Mouse (Mus musculus) hindbrain, embryonic 11.5 days (tissue): ENCODE measurements around the gene Tsku. TPM values are rescaled to one million over a fixed set of nuclear protein-coding genes. Genes with fewer than 3 reads are reported as not detected.

ENCODE experiments used
- ATAC-seq: fragments of 200-750 bp; cut with Nextera tagmentation; 2 replicates; pipeline ENCODE4 v1.8.0; 2017; ENCODE audit warnings: mild to moderate bottlenecking, moderate TSS enrichment, moderate library complexity; ENCODE audit not compliant: low FRiP score
- DNase-seq: peaks from one replicate; pipeline ENCODE4 v3.0.0-alpha.2; 2015; ENCODE audit warnings: low spot score
- H3K27ac ChIP-seq: fragments of 300-500 bp; sonication (generic); 2 replicates; pipeline ENCODE4 v1.5.1; 2014; ENCODE audit warnings: mild to moderate bottlenecking, low read depth, low read length
- H3K27me3 ChIP-seq: fragments of 300-500 bp; sonication (generic); 2 replicates; pipeline ENCODE4 v1.6.1; 2014; ENCODE audit warnings: mild to moderate bottlenecking, low read length, moderate library complexity, mixed read lengths; ENCODE audit not compliant: control insufficient read depth, insufficient read depth
- H3K36me3 ChIP-seq: fragments of 300-500 bp; sonication (generic); 2 replicates; pipeline ENCODE4 v1.6.1; 2014; ENCODE audit warnings: mild to moderate bottlenecking, low read length, moderate library complexity, mixed read lengths; ENCODE audit not compliant: control insufficient read depth, insufficient read depth
- H3K4me1 ChIP-seq: fragments of 300-500 bp; sonication (generic); replicated peaks from 2 replicates; pipeline ENCODE4 v1.6.1; 2014; ENCODE audit warnings: low read length, mixed read lengths; ENCODE audit not compliant: control insufficient read depth, insufficient read depth
- H3K4me2 ChIP-seq: fragments of 300-500 bp; sonication (generic); replicated peaks from 2 replicates; pipeline ENCODE4 v1.6.1; 2014; ENCODE audit warnings: mild to moderate bottlenecking, low read depth, low read length
- H3K4me3 ChIP-seq: fragments of 300-500 bp; sonication (generic); 2 replicates; pipeline ENCODE4 v1.5.1; 2014; ENCODE audit warnings: low read depth, low read length
- H3K9ac ChIP-seq: fragments of 300-500 bp; sonication (generic); 2 replicates; pipeline ENCODE4 v1.6.1; 2014; ENCODE audit warnings: low read depth, low read length
- H3K9me3 ChIP-seq: fragments of 300-500 bp; sonication (generic); 2 replicates; pipeline ENCODE4 v1.6.1; 2016; ENCODE audit warnings: low read length; ENCODE audit not compliant: control insufficient read depth
- WGBS: fragments of 180-500 bp; shearing (Covaris S2); extraction: QIAGEN DNeasy Blood & Tissue Kit; methylation state at CpG from one replicate; pipeline ENCODE4 v1.1.7; 2014; 5-methylcytosine and 5-hydroxymethylcytosine counted together
- polyA plus RNA-seq: library from polyadenylated mRNA; unstranded; fragments of >200 nt; fragmentation: Nextera tagmentation; extraction: Ambion mirVana; gene quantifications from 2 replicates; pipeline ENCODE4 v1.2.1, GENCODE M21; 2014

Gene Tsku
- polyA plus RNA-seq, 1 experiment from 2014 or later: 6.7 TPM

DNA sequence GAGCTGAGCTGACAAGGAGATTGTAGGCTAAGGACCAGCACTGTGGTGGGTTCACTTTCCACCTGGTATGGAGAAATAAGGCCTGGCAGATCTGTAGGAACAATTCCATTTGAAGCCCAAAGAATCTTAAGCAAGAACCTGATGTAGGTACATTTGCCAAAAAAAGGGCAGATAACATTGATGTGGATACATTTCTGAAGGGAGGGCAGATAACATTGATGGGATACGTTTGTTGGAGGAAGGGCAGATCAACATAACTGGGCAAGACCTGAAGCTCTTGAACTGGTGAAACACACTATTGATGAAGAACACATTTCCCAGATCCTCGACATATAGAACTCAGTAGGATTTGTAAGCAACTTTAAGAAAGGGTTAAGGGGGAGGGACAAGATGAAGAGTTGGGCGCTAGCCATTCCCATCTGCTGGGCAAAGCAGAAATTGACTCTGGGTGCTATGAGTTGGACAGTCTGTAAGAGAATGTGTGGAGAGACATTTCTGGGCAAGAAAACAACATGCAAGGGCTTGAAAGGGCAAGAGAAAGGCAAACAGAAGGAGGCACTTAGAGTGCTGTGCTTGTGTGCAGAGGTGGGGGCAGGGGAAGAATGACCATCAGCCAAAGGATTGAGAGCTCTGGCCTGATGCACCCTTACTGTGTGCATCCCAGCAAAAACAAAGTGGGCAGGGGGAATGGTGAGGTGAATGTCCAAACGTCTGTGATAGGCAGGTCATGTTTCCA lies 48.8 kb downstream of the Tsku start:
- Histone ChIP-seq H3K36me3 (no peaks in the 10 kb centered on the region), H3K27me3 (no peaks in the 10 kb centered on the region), H3K9me3 (no peaks in the 10 kb centered on the region), H3K4me2 (no peak overlapping the region), H3K4me3 (no peak overlapping the region), H3K4me1 (no peaks in the 10 kb centered on the region), H3K27ac (no peak overlapping the region), H3K9ac (no peak overlapping the region)
- no peak for DNase-seq
- 75% methylated on average over 4 of the region's 4 CpGs for WGBS
- no peak for ATAC-seq

GRCm38 (mm10) chr7:98310266-98310665 lies 50.9 kb downstream of the Tsku start:
- Histone ChIP-seq H3K4me1 (no peaks in the 10 kb centered on the region), H3K36me3 (no peaks in the 10 kb centered on the region), H3K4me2 (no peak overlapping the region), H3K4me3 (no peak overlapping the region), H3K9ac (no peak overlapping the region), H3K27ac (no peak overlapping the region), H3K27me3 (no peaks in the 10 kb centered on the region), H3K9me3 (no peaks in the 10 kb centered on the region)
- DNase-seq: no peak
- no peak for ATAC-seq
- WGBS: 63% methylated on average over 6 of the region's 6 CpGs

GRCm38 (mm10) chr7:98309219-98310030 lies 51.7 kb downstream of the Tsku start:
- 0 out of 2 replicates have a peak overlapping the region, but pooled peaks have one; percentile 30 for H3K27ac ChIP-seq
- peak overlapping the region; percentile 86 for H3K4me2 ChIP-seq
- DNase-seq (peak; percentile 98), ATAC-seq (peak; percentile 99)
- H3K4me3 ChIP-seq: peak overlapping the region; percentile 82
- H3K9ac ChIP-seq: peak overlapping the region; percentile 85
- WGBS: under 1% methylated on average over 53 of the region's 53 CpGs
- no peaks in the 10 kb centered on the region for H3K9me3 ChIP-seq
- no peaks in the 10 kb centered on the region for H3K4me1 ChIP-seq
- no peaks in the 10 kb centered on the region for H3K36me3 ChIP-seq
- H3K27me3 ChIP-seq: no peaks in the 10 kb centered on the region

DNA sequence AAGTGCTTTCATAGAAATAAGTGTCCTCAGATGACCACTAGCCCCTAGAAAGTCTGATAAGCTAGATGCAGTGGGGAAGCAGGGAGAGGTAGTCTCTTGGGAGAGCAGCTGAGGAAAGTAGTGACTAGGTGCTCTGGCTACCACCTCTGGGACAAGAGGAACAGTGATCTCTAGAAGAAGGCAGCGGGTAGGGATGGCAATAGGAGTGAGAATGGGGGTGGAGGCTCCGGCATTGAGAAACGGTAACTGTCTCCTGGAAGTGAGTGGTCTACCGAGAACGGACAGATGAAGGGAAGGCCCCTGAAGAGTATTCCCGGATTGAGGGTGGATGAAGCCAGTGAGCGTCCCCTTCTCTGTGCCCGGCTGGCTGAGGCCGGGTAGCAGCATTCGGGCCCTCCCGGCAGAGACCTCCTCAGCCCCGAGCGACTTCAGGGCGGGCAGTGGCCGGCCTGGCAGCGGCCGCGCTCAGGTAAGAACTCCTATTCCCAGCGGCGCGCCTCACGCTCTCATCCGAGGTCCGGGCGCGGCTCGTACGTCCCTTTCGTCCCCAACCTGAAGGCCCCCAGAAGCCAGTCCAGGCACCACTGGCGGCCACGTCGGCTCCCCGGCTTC lies 52.4 kb downstream of the Tsku start:
- H3K36me3 ChIP-seq: no peaks in the 10 kb centered on the region
- H3K4me3 ChIP-seq: peak overlapping the region; percentile 82
- H3K4me2 ChIP-seq: peak overlapping the region; percentile 86
- ATAC-seq: peak; percentile 67
- H3K27ac ChIP-seq: 0 out of 2 replicates have a peak overlapping the region, but pooled peaks have one; percentile 30
- H3K9me3 ChIP-seq: no peaks in the 10 kb centered on the region
- peak overlapping the region; percentile 85 for H3K9ac ChIP-seq
- no peaks in the 10 kb centered on the region for H3K4me1 ChIP-seq
- no peak for DNase-seq
- WGBS: 0% methylated on average over 25 of the region's 33 CpGs
- H3K27me3 ChIP-seq: no peaks in the 10 kb centered on the region

- Histone ChIP-seq H3K9ac (peak overlapping the region; percentile 85; the same call in 1 of the 2 replicates), H3K4me2 (peak overlapping the region; percentile 86), H3K27ac (no peak overlapping the region), H3K9me3 (no peaks in the 10 kb centered on the region), H3K27me3 (no peaks in the 10 kb centered on the region), H3K4me1 (no peaks in the 10 kb centered on the region), H3K36me3 (no peaks in the 10 kb centered on the region), H3K4me3 (peak overlapping the region; percentile 82)
- DNase-seq (no peak), ATAC-seq (no peak)
- 56% methylated on average over 9 of the region's 9 CpGs for WGBS
Observed at GRCm38 (mm10) chr7:98307921-98308606, 53.1 kb downstream of the Tsku start.

DNA sequence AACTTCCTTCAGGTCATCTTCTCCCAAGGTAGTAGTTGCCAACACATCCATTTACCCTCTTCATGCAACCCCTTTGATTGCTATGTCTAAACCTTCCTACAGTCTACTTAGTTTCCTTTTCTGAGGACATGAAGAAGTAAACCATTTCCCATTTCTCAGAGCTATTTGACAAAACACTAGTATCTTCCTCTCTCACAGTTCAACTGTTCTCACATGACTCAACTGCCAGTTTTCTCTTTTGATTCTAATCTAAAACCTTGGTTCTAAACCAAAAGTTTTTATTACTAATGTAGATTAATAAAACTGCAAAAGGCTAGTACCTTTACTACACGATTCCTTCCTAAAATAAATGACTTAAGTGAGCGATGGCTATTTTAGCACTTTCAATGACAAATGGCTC lies 53.7 kb downstream of the Tsku start:
- Histone ChIP-seq H3K4me2 (no peak overlapping the region), H3K9ac (no peak overlapping the region), H3K4me3 (no peak overlapping the region), H3K9me3 (no peaks in the 10 kb centered on the region), H3K36me3 (no peaks in the 10 kb centered on the region), H3K4me1 (no peaks in the 10 kb centered on the region), H3K27me3 (no peaks in the 10 kb centered on the region), H3K27ac (no peak overlapping the region)
- ATAC-seq: no peak
- DNase-seq: no peak
- WGBS: 94% methylated on average over 2 of the region's 2 CpGs

Other genes starting within 250 kb of the Tsku start
- gene Myo7a, start 241.8 kb downstream of the Tsku start, polyA plus RNA-seq: 10.7 and 15.2 TPM in 2 replicates
- gene Omp, start 215.8 kb downstream of the Tsku start, polyA plus RNA-seq: 0.24 and 0.25 TPM in 2 replicates
- gene Capn5, start 183.1 kb downstream of the Tsku start, polyA plus RNA-seq: 4.8 and 5.3 TPM in 2 replicates
- 0.10 and 0.20 TPM in 2 replicates for gene B3gnt6, start 161.8 kb downstream of the Tsku start, polyA plus RNA-seq
- gene Acer3, start 40.1 kb downstream of the Tsku start, polyA plus RNA-seq: 16.9 and 17.5 TPM in 2 replicates
- not detected in 2 replicates for gene Gucy2d, start 79.1 kb upstream of the Tsku start, polyA plus RNA-seq
- gene Lrrc32, start 128.0 kb upstream of the Tsku start, polyA plus RNA-seq: 3.1 and 3.3 TPM in 2 replicates